Mouse (Mus musculus) hindbrain, postnatal 0 days (tissue): Measurements from ENCODE around the gene Ndufc2. TPM values are rescaled to one million over a fixed set of nuclear protein-coding genes. Genes with fewer than 3 reads are reported as not detected.

Experiments used
- ATAC-seq: fragments of 200-750 bp; cut with Nextera tagmentation; 2 replicates; pipeline ENCODE4 v1.8.0; 2017; ENCODE audit warnings: mild to moderate bottlenecking, moderate TSS enrichment, moderate library complexity
- DNase-seq: peaks from one replicate; pipeline ENCODE4 v3.0.0-alpha.2; 2015; ENCODE audit warnings: low spot score
- H3K27ac ChIP-seq: fragments of 300-500 bp; sonication (generic); 2 replicates; pipeline ENCODE4 v1.5.1; 2014; ENCODE audit warnings: mild to moderate bottlenecking
- H3K27me3 ChIP-seq: fragments of 300-500 bp; sonication (generic); 2 replicates; pipeline ENCODE4 v1.6.1; 2014; ENCODE audit warnings: low read length, mixed read lengths; ENCODE audit not compliant: insufficient read depth
- H3K36me3 ChIP-seq: fragments of 300-500 bp; sonication (generic); 2 replicates; pipeline ENCODE4 v1.6.1; 2014; ENCODE audit warnings: low read length, mixed read lengths; ENCODE audit not compliant: insufficient read depth
- H3K4me1 ChIP-seq: fragments of 300-500 bp; sonication (generic); 2 replicates; pipeline ENCODE4 v1.6.1; 2014; ENCODE audit warnings: antibody characterized with exemption, low read length, mixed read lengths; ENCODE audit not compliant: insufficient read depth
- H3K4me2 ChIP-seq: fragments of 300-500 bp; sonication (generic); 2 replicates; pipeline ENCODE4 v1.6.1; 2014; ENCODE audit warnings: low read depth, mild to moderate bottlenecking, low read length, moderate library complexity, mixed read lengths
- H3K4me3 ChIP-seq: fragments of 300-500 bp; sonication (generic); 2 replicates; pipeline ENCODE4 v1.5.1; 2014; ENCODE audit warnings: low read length
- H3K9ac ChIP-seq: fragments of 300-500 bp; sonication (generic); replicated peaks from 2 replicates; pipeline ENCODE4 v1.6.1; 2014; ENCODE audit warnings: mild to moderate bottlenecking, low read length, moderate library complexity, mixed read lengths
- H3K9me3 ChIP-seq: fragments of 300-500 bp; sonication (generic); 2 replicates; pipeline ENCODE4 v1.6.1; 2016; ENCODE audit warnings: low read length, mixed read lengths
- CTCF ChIP-seq: IDR thresholded peaks from 2 replicates; pipeline ENCODE4 v1.5.1; 2016; ENCODE audit warnings: antibody characterized with exemption, control low read depth, low read depth
- WGBS: fragments of 180-500 bp; shearing (Covaris S2); extraction: QIAGEN DNeasy Blood & Tissue Kit; methylation state at CpG from one replicate; pipeline ENCODE4 v1.1.7; 2014; 5-methylcytosine and 5-hydroxymethylcytosine counted together
- polyA plus RNA-seq: library from polyadenylated mRNA; unstranded; fragments of >200 nt; fragmentation: Nextera tagmentation; extraction: Ambion mirVana; gene quantifications from 2 replicates; pipeline ENCODE4 v1.2.1, GENCODE M21; 2015
- total RNA-seq: library from RNA; depleted of rRNA; stranded (reverse); fragments of >200 nt; gene quantifications from 2 replicates; pipeline ENCODE4 v1.2.3, GENCODE M21; 2014

Ndufc2 gene
- total and polyA plus RNA-seq, 2 experiments from 2014 or later = 423 to 697 TPM

- no peak for TF ChIP-seq CTCF
- no peak for ATAC-seq
- Histone ChIP-seq H3K4me3 (no peak overlapping the region), H3K9ac (no peak overlapping the region), H3K4me2 (no peak overlapping the region), H3K27me3 (no peaks in the 10 kb centered on the region), H3K9me3 (no peaks in the 10 kb centered on the region), H3K27ac (no peak overlapping the region), H3K4me1 (no peaks in the 10 kb centered on the region), H3K36me3 (peaks cover 5% of the 10 kb centered on the region; the same call in 1 of the 2 replicates)
- 89% methylated on average over 2 of the region's 2 CpGs for WGBS
- no peak for DNase-seq
Observed at GRCm38 (mm10) chr7:97394375-97394774, 5.4 kb upstream of the Ndufc2 start.

GRCm38 (mm10) chr7:97398943-97399342 lies 860 bp upstream of the Ndufc2 start:
- Histone ChIP-seq H3K9me3 (no peaks in the 10 kb centered on the region), H3K36me3 (no peaks in the 10 kb centered on the region), H3K4me1 (peaks cover 10% of the 10 kb centered on the region; the same call in 1 of the 2 replicates), H3K4me2 (no peak overlapping the region), H3K27ac (no peak overlapping the region), H3K9ac (no peak overlapping the region), H3K4me3 (no peak overlapping the region), H3K27me3 (no peaks in the 10 kb centered on the region)
- TF ChIP-seq CTCF = no peak
- WGBS = 78% methylated on average over 6 of the region's 6 CpGs
- DNase-seq (no peak), ATAC-seq (no peak)

- no peak overlapping the region for H3K27ac ChIP-seq
- 76% methylated on average over 10 of the region's 10 CpGs for WGBS
- DNase-seq = no peak
- no peak overlapping the region for H3K4me3 ChIP-seq
- no peaks in the 10 kb centered on the region for H3K9me3 ChIP-seq
- H3K27me3 ChIP-seq = no peaks in the 10 kb centered on the region
- H3K4me2 ChIP-seq = no peak overlapping the region
- no peak for ATAC-seq
- no peaks in the 10 kb centered on the region for H3K4me1 ChIP-seq
- no peak for TF ChIP-seq CTCF
- no peak overlapping the region for H3K9ac ChIP-seq
- peaks cover 8% of the 10 kb centered on the region; the same call in 1 of the 2 replicates for H3K36me3 ChIP-seq
Observed at GRCm38 (mm10) chr7:97407145-97407544, 7.3 kb downstream of the Ndufc2 start.

GRCm38 (mm10) chr7:97411106-97411505 lies 11.3 kb downstream of the Ndufc2 start:
- WGBS = 100% methylated on average over 2 of the region's 2 CpGs
- DNase-seq = no peak
- TF ChIP-seq CTCF = no peak
- H3K9me3 ChIP-seq = no peaks in the 10 kb centered on the region
- no peak for ATAC-seq
- no peak overlapping the region for H3K9ac ChIP-seq
- no peaks in the 10 kb centered on the region for H3K4me1 ChIP-seq
- H3K4me3 ChIP-seq = no peak overlapping the region
- no peaks in the 10 kb centered on the region for H3K27me3 ChIP-seq
- H3K4me2 ChIP-seq = no peak overlapping the region
- H3K36me3 ChIP-seq = peaks cover 12% of the 10 kb centered on the region; the same call in 1 of the 2 replicates
- H3K27ac ChIP-seq = no peak overlapping the region

- Histone ChIP-seq H3K4me1 (no peaks in the 10 kb centered on the region), H3K27ac (no peak overlapping the region), H3K9me3 (no peaks in the 10 kb centered on the region), H3K4me2 (no peak overlapping the region), H3K4me3 (no peak overlapping the region), H3K36me3 (peaks cover 12% of the 10 kb centered on the region; the same call in 1 of the 2 replicates), H3K9ac (no peak overlapping the region), H3K27me3 (no peaks in the 10 kb centered on the region)
- peak; percentile 60 for TF ChIP-seq CTCF
- ATAC-seq = no peak
- no peak for DNase-seq
- 69% methylated on average over 3 of the region's 3 CpGs for WGBS
Observed at GRCm38 (mm10) chr7:97411575-97411974, 11.8 kb downstream of the Ndufc2 start.

- Histone ChIP-seq H3K9ac (no peak overlapping the region), H3K27ac (no peak overlapping the region), H3K9me3 (no peaks in the 10 kb centered on the region), H3K4me1 (peaks cover 2% of the 10 kb centered on the region; the same call in 1 of the 2 replicates), H3K27me3 (no peaks in the 10 kb centered on the region), H3K36me3 (peaks cover 4% of the 10 kb centered on the region; the same call in 1 of the 2 replicates), H3K4me3 (no peak overlapping the region), H3K4me2 (no peak overlapping the region)
- ATAC-seq (no peak), DNase-seq (no peak)
- 93% methylated on average over 1 of the region's 1 CpGs for WGBS
- TF ChIP-seq CTCF = no peak
Observed at GRCm38 (mm10) chr7:97413981-97414380, 14.2 kb downstream of the Ndufc2 start.

- DNase-seq (no peak), ATAC-seq (no peak)
- Histone ChIP-seq H3K4me2 (no peak overlapping the region), H3K9ac (no peak overlapping the region), H3K4me3 (no peak overlapping the region), H3K4me1 (peaks cover 2% of the 10 kb centered on the region; the same call in 1 of the 2 replicates), H3K27me3 (no peaks in the 10 kb centered on the region), H3K27ac (no peak overlapping the region), H3K9me3 (no peaks in the 10 kb centered on the region), H3K36me3 (peaks cover 4% of the 10 kb centered on the region; the same call in 1 of the 2 replicates)
- WGBS = 84% methylated on average over 1 of the region's 1 CpGs
- TF ChIP-seq CTCF = no peak
Observed at GRCm38 (mm10) chr7:97414426-97414825, 14.6 kb downstream of the Ndufc2 start.
